Mouse (Mus musculus): Measurements from ENCODE around the gene Hsfy2. TPM values are rescaled to one million over a fixed set of nuclear protein-coding genes. Genes with fewer than 3 reads are reported as not detected.

Gene Hsfy2
- not detected in 2 replicates for polyA plus RNA-seq (2015; fragmentation: Nextera tagmentation; extraction: Ambion mirVana)

- no peak within 1 kb of the TSS for H3K4me2 ChIP-seq
- no peaks in the 10 kb centered on the region for H3K4me1 ChIP-seq (replicated peaks)
- H3K9me3 ChIP-seq (replicated peaks) = no peaks in the 10 kb centered on the region
- H3K4me3 ChIP-seq = no peak within 1 kb of the TSS
- no peak within 1 kb of the TSS for H3K27ac ChIP-seq
- no peaks in the 10 kb centered on the region for H3K27me3 ChIP-seq
- H3K36me3 ChIP-seq = no peaks in the 10 kb centered on the region
- H3K9ac ChIP-seq = no peak within 1 kb of the TSS
- WGBS = 66% methylated on average over 2 of the region's 2 CpGs
- no peak for ATAC-seq (replicated peaks; ENCODE audit: insufficient number of reproducible peaks, insufficient read depth, low FRiP score, low read depth)
These were observed at the start of gene Hsfy2 for GRCm38 (mm10) chr1:56637335-56637734. Gene Hsfy2, minus strand, starts transcription at chr1:56637435.

GRCm38 (mm10) chr1:56685053-56685557 is 47.9 kb upstream of the Hsfy2 start:
- WGBS = 70% methylated on average over 1 of the region's 1 CpGs
- no peak overlapping the region for H3K27ac ChIP-seq
- ATAC-seq (replicated peaks; ENCODE audit: insufficient number of reproducible peaks, insufficient read depth, low FRiP score, low read depth) = no peak
- no peak overlapping the region for H3K4me3 ChIP-seq
- no peaks in the 10 kb centered on the region for H3K9me3 ChIP-seq (replicated peaks)
- no peaks in the 10 kb centered on the region for H3K27me3 ChIP-seq
- H3K9ac ChIP-seq = no peak overlapping the region
- H3K36me3 ChIP-seq = no peaks in the 10 kb centered on the region
- no peaks in the 10 kb centered on the region for H3K4me1 ChIP-seq (replicated peaks)
- no peak overlapping the region for H3K4me2 ChIP-seq

DNA sequence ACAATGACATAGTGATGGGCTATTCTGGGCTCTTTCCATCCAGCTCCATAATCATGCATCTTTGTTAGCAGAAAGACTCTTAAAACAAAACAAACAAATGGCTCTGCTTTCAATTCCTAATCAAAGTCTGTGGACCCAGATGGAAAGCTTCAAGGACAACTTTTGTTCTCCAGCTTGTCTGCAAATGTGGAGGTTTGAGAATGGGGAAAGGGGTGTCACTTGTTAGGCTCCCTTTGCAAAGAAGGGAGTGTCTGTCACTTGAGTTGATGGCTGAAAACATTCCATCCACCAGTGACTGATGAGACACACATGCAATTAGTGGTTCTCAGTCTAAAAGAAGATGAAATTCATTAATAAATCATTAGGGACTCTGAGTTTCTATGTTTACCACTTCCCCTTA is 47.3 kb upstream of the Hsfy2 start:
- H3K9ac ChIP-seq = no peak overlapping the region

DNA sequence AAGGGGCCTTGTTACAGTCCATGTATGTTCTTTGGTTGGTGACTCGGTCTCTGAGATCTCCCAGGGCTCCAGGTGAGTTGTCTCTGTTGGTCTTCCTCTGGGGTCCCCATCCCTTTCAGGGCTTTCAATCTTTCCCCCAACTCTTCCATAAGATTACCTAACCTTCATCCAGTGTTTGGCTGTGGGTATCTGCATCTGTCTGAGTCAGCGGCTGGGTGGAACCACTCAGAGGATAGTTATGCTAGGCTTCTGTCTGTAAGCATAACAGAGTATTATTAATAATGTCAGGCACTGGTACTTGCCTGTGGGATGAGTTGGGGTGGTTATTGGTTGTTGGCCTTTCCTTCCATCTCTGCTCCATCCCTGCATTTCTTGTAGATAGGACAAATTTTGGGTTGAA is 44.0 kb upstream of the Hsfy2 start:
- no peaks in the 10 kb centered on the region for H3K36me3 ChIP-seq
- no peaks in the 10 kb centered on the region for H3K27me3 ChIP-seq
- no peak overlapping the region for H3K27ac ChIP-seq
- H3K4me2 ChIP-seq = no peak overlapping the region
- WGBS = 77% methylated on average over 2 of the region's 2 CpGs
- H3K4me1 ChIP-seq (replicated peaks) = no peaks in the 10 kb centered on the region
- no peak overlapping the region for H3K9ac ChIP-seq
- no peaks in the 10 kb centered on the region for H3K9me3 ChIP-seq (replicated peaks)
- ATAC-seq (replicated peaks; ENCODE audit: insufficient number of reproducible peaks, insufficient read depth, low FRiP score, low read depth) = no peak
- H3K4me3 ChIP-seq = no peak overlapping the region

More for the DNA sequence above, 47.3 kb upstream of the Hsfy2 start:
- Histone ChIP-seq H3K27me3 (no peaks in the 10 kb centered on the region), H3K9me3 (replicated peaks) (no peaks in the 10 kb centered on the region), H3K4me2 (no peak overlapping the region), H3K27ac (no peak overlapping the region), H3K4me3 (no peak overlapping the region), H3K36me3 (no peaks in the 10 kb centered on the region), H3K4me1 (replicated peaks) (no peaks in the 10 kb centered on the region)
- no peak for ATAC-seq (replicated peaks; ENCODE audit: insufficient number of reproducible peaks, insufficient read depth, low FRiP score, low read depth)

DNA sequence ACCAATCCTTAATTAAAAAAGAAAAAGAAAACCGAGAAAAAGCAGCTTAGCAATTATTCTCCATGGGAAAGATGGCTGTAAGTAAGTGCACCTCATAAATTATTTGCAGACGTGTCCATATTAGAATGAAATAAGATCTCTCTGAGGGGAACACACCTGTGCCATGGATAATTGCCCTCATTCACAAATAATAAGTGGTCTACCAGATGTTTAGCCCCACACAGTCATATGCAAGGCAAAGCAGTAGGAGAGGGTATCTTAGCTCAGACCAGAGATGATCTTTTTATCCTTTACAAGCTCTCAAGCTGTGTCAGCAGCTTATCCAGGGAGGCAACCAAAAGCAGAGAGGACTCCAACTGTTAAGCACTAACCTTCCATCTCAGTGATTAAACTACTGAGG is 38.0 kb upstream of the Hsfy2 start:
- Histone ChIP-seq H3K4me2 (no peak overlapping the region), H3K4me3 (no peak overlapping the region), H3K27me3 (no peaks in the 10 kb centered on the region), H3K9ac (no peak overlapping the region), H3K4me1 (replicated peaks) (no peaks in the 10 kb centered on the region), H3K27ac (no peak overlapping the region), H3K36me3 (no peaks in the 10 kb centered on the region), H3K9me3 (replicated peaks) (no peaks in the 10 kb centered on the region)
- ATAC-seq (replicated peaks; ENCODE audit: insufficient number of reproducible peaks, insufficient read depth, low FRiP score, low read depth) = no peak
- 59% methylated on average over 2 of the region's 2 CpGs for WGBS

DNA sequence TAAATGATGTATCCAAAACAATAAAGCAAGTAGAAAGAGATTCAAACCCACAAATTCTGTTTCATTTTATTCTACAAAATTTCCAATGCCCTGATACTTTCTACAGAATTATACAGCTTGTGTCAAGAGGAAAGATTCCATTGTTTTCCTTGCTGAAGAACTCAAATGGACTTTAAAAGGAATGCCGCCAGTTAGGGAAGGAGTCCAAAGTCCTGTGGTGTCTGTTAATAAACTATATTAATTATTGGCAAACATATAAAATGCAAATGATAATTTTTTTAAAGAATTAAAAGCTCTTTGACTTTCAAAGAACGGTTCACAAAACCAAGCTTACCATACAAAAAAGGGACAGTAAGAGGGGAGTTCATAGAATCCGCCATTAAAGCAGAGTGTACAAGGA is 37.4 kb upstream of the Hsfy2 start:
- no peaks in the 10 kb centered on the region for H3K27me3 ChIP-seq
- no peaks in the 10 kb centered on the region for H3K36me3 ChIP-seq
- ATAC-seq (replicated peaks; ENCODE audit: insufficient number of reproducible peaks, insufficient read depth, low FRiP score, low read depth) = no peak
- no peaks in the 10 kb centered on the region for H3K9me3 ChIP-seq (replicated peaks)
- H3K4me1 ChIP-seq (replicated peaks) = no peaks in the 10 kb centered on the region
- no peak overlapping the region for H3K4me2 ChIP-seq
- WGBS = 88% methylated on average over 3 of the region's 3 CpGs
- no peak overlapping the region for H3K27ac ChIP-seq
- H3K9ac ChIP-seq = no peak overlapping the region
- no peak overlapping the region for H3K4me3 ChIP-seq

- Histone ChIP-seq H3K4me1 (replicated peaks) (no peaks in the 10 kb centered on the region), H3K27me3 (no peaks in the 10 kb centered on the region), H3K36me3 (no peaks in the 10 kb centered on the region), H3K4me2 (no peak overlapping the region), H3K9me3 (replicated peaks) (no peaks in the 10 kb centered on the region), H3K9ac (no peak overlapping the region), H3K27ac (no peak overlapping the region), H3K4me3 (no peak overlapping the region)
- WGBS = 56% methylated on average over 8 of the region's 8 CpGs
- no peak for ATAC-seq (replicated peaks; ENCODE audit: insufficient number of reproducible peaks, insufficient read depth, low FRiP score, low read depth)
These were observed 34.2 kb upstream of the Hsfy2 start for GRCm38 (mm10) chr1:56671241-56671945.

- 74% methylated on average over 5 of the region's 5 CpGs for WGBS
- Histone ChIP-seq H3K4me2 (no peak overlapping the region), H3K4me3 (no peak overlapping the region)
These were observed 33.3 kb upstream of the Hsfy2 start for GRCm38 (mm10) chr1:56670509-56670908.

GRCm38 (mm10) chr1:56664606-56665005 is 27.4 kb upstream of the Hsfy2 start:
- Histone ChIP-seq H3K4me2 (no peak overlapping the region), H3K27me3 (no peaks in the 10 kb centered on the region), H3K27ac (no peak overlapping the region), H3K4me3 (no peak overlapping the region), H3K9ac (no peak overlapping the region), H3K4me1 (replicated peaks) (no peaks in the 10 kb centered on the region), H3K9me3 (replicated peaks) (no peaks in the 10 kb centered on the region), H3K36me3 (no peaks in the 10 kb centered on the region)
- 80% methylated on average over 3 of the region's 3 CpGs for WGBS
- no peak for ATAC-seq (replicated peaks; ENCODE audit: insufficient number of reproducible peaks, insufficient read depth, low FRiP score, low read depth)

More at GRCm38 (mm10) chr1:56670509-56670908, 33.3 kb upstream of the Hsfy2 start:
- H3K36me3 ChIP-seq = no peaks in the 10 kb centered on the region
- no peak for ATAC-seq (replicated peaks; ENCODE audit: insufficient number of reproducible peaks, insufficient read depth, low FRiP score, low read depth)
- H3K27ac ChIP-seq = no peak overlapping the region
- H3K4me1 ChIP-seq (replicated peaks) = no peaks in the 10 kb centered on the region
- H3K9me3 ChIP-seq (replicated peaks) = no peaks in the 10 kb centered on the region
- no peak overlapping the region for H3K9ac ChIP-seq
- H3K27me3 ChIP-seq = no peaks in the 10 kb centered on the region

DNA sequence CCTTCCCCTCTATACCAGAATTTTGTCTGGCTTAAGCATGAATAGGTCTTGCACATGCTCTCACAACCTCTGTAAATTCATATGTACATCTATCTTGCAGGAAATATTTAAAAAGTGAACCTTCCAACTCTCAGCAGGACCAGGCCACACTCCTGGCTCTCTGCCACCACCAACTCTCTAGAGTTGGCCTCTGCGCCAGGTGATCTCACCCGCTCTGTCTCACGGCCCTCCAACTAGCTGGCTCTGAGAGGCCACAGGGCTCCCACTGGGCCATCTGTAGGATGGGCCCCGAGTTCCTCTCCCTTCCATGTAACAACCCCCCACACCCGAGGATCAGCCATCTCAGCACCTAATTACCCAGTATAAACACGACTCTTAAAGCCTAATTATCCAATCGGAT is 10.4 kb downstream of the Hsfy2 start:
- Histone ChIP-seq H3K4me1 (replicated peaks) (no peaks in the 10 kb centered on the region), H3K9me3 (replicated peaks) (no peaks in the 10 kb centered on the region), H3K27me3 (no peaks in the 10 kb centered on the region), H3K4me3 (no peak overlapping the region), H3K4me2 (no peak overlapping the region), H3K27ac (no peak overlapping the region), H3K9ac (no peak overlapping the region), H3K36me3 (no peaks in the 10 kb centered on the region)
- no peak for ATAC-seq (replicated peaks; ENCODE audit: insufficient number of reproducible peaks, insufficient read depth, low FRiP score, low read depth)
- WGBS = 70% methylated on average over 7 of the region's 7 CpGs

- Histone ChIP-seq H3K4me1 (replicated peaks) (no peaks in the 10 kb centered on the region), H3K9ac (no peak overlapping the region), H3K4me3 (no peak overlapping the region), H3K27me3 (no peaks in the 10 kb centered on the region), H3K4me2 (no peak overlapping the region), H3K9me3 (replicated peaks) (no peaks in the 10 kb centered on the region), H3K36me3 (no peaks in the 10 kb centered on the region), H3K27ac (no peak overlapping the region)
- WGBS = 83% methylated on average over 3 of the region's 3 CpGs
- ATAC-seq (replicated peaks; ENCODE audit: insufficient number of reproducible peaks, insufficient read depth, low FRiP score, low read depth) = no peak
These were observed 12.9 kb downstream of the Hsfy2 start for GRCm38 (mm10) chr1:56624304-56624703.

- Histone ChIP-seq H3K36me3 (no peaks in the 10 kb centered on the region), H3K4me3 (no peak overlapping the region), H3K4me2 (no peak overlapping the region), H3K27ac (no peak overlapping the region), H3K27me3 (no peaks in the 10 kb centered on the region), H3K4me1 (replicated peaks) (no peaks in the 10 kb centered on the region), H3K9ac (no peak overlapping the region), H3K9me3 (replicated peaks) (no peaks in the 10 kb centered on the region)
- WGBS = 71% methylated on average over 1 of the region's 1 CpGs
- ATAC-seq (replicated peaks; ENCODE audit: insufficient number of reproducible peaks, insufficient read depth, low FRiP score, low read depth) = no peak
These were observed 24.9 kb downstream of the Hsfy2 start for GRCm38 (mm10) chr1:56612384-56612783.
